Mouse (Mus musculus) adrenal gland, postnatal 4 days (tissue): Measurements from ENCODE around the gene Dnah8. TPM values are rescaled to one million over a fixed set of nuclear protein-coding genes. Genes with fewer than 3 reads are reported as not detected.
"Not testable (repeated sequence)": the region's sequence is repeated elsewhere in the genome, so short reads cannot be mapped to it uniquely, and the experiment has no call there.

ENCODE experiments used
- DNase-seq, 2 experiments: peaks; one replicate each; pipeline ENCODE4 v3.0.0; 2021 to 2022; ENCODE audit warnings: low spot score in 2 of 2, mixed read lengths in 2 of 2
- long read RNA-seq, 2 experiments: library from polyadenylated mRNA; stranded (forward); transcript quantifications; one replicate each; pipeline ENCODE4 v2.0.0; 2021
- total RNA-seq, 2 experiments: library from RNA; stranded (reverse); gene quantifications; 2 replicates each; pipeline ENCODE4 v1.2.3; 2021

Gene Dnah8
- total RNA-seq: 1 to 10 TPM in 1 of 2 experiments, under 1 TPM in 1; 0.62 to 1.3 TPM
- long read RNA-seq, experiment 1: 0 reads
- long read RNA-seq, experiment 2, partial matches to known transcripts: 0 of 1 reads
- long read RNA-seq, experiment 2, other reads (novel, unspliced or antisense): 1 of 1 reads

GRCm38 (mm10) chr17:30624132-30624531 is at the start of gene Dnah8:
Dnah8 (plus strand) TSS chr17:30624354.
- DNase-seq: not testable (repeated sequence)

GRCm38 (mm10) chr17:30574783-30575075 is 49.4 kb upstream of the Dnah8 start:
- DNase-seq: no peak

- DNase-seq: peak in 1 of 2 experiments; percentile 24
Measured at GRCm38 (mm10) chr17:30575121-30575904, 48.8 kb upstream of the Dnah8 start.

GRCm38 (mm10) chr17:30575941-30576773 is 48.0 kb upstream of the Dnah8 start, which contains the start of gene Btbd9:
Btbd9 (minus strand) TSS chr17:30576488.
- peak; percentile 87 to 94 for DNase-seq

GRCm38 (mm10) chr17:30576946-30577345 is 47.2 kb upstream of the Dnah8 start:
- DNase-seq: no peak

- no peak for DNase-seq
Measured at GRCm38 (mm10) chr17:30580781-30581180, 43.4 kb upstream of the Dnah8 start.

- DNase-seq: no peak
Measured at GRCm38 (mm10) chr17:30581201-30581600, 43.0 kb upstream of the Dnah8 start.

- no peak for DNase-seq
Measured at GRCm38 (mm10) chr17:30582313-30582712, 41.8 kb upstream of the Dnah8 start.

- DNase-seq: no peak
Measured at GRCm38 (mm10) chr17:30583258-30584001, 40.7 kb upstream of the Dnah8 start.

- DNase-seq: no peak
Measured at GRCm38 (mm10) chr17:30590417-30591198, 33.5 kb upstream of the Dnah8 start.

- no peak for DNase-seq
Measured at GRCm38 (mm10) chr17:30594407-30594806, 29.7 kb upstream of the Dnah8 start.

- no peak for DNase-seq
Measured at GRCm38 (mm10) chr17:30594846-30595245, 29.3 kb upstream of the Dnah8 start.

GRCm38 (mm10) chr17:30597786-30598185 is 26.4 kb upstream of the Dnah8 start:
- no peak for DNase-seq

- no peak for DNase-seq
Measured at GRCm38 (mm10) chr17:30598300-30598699, 25.9 kb upstream of the Dnah8 start.

GRCm38 (mm10) chr17:30602175-30602574 is 22.0 kb upstream of the Dnah8 start:
- DNase-seq: no peak

GRCm38 (mm10) chr17:30604296-30604695 is 19.9 kb upstream of the Dnah8 start:
- DNase-seq: no peak

GRCm38 (mm10) chr17:30605001-30605400 is 19.2 kb upstream of the Dnah8 start:
- DNase-seq: no peak

- DNase-seq: no peak
Measured at GRCm38 (mm10) chr17:30606206-30606605, 17.9 kb upstream of the Dnah8 start.

GRCm38 (mm10) chr17:30606634-30607081 is 17.5 kb upstream of the Dnah8 start:
- DNase-seq: no peak

GRCm38 (mm10) chr17:30607330-30607729 is 16.8 kb upstream of the Dnah8 start:
- DNase-seq: no peak
